Mouse (Mus musculus): ENCODE measurements at regions not wholly inside any gene's neighbourhood (a gene's known extent, or its start where the extent isn't known, plus 50 kb on each side); places are given as distances from the start of the nearest gene placed in this dataset.

DNA sequence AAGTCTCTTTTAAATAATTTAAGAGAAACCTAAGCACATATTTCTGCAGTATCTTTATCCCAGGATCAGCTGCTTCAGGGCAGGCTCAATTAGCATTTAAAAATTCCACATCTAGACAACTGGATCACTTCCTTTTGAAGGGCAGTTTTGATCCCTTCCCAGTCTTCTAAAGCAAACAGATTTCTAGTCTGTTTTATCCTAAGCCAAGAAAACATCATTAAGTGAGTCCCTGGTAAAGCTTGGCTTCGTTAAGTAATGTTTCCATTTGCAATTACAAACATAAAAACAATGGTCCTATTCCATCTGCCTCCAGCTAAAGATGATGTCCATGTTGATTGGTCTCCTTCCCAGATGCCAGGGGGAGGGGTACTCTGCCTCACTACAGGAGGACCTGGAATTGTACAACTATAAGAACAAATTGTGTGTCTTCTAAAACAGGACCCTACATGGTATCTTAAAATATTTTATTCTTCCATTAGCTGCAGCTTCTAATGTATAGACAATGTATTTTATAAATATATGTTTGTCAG is 779.8 kb upstream of the Tbl1xr1 start:
- Histone ChIP-seq H3K36me3 (no peaks in the 10 kb centered on the region), H3K27ac (no peak overlapping the region), H3K27me3 (replicated peaks) (no peaks in the 10 kb centered on the region), H3K4me1 (no peaks in the 10 kb centered on the region), H3K9me3 (no peaks in the 10 kb centered on the region), H3K4me2 (no peak overlapping the region), H3K9ac (no peak overlapping the region), H3K4me3 (replicated peaks) (no peak overlapping the region)
- WGBS: 44% methylated on average over 1 of the region's 1 CpGs
- ATAC-seq (ENCODE audit: insufficient read depth, low FRiP score, low read depth): no peak

- H3K36me3 ChIP-seq: no peaks in the 10 kb centered on the region
- 54% methylated on average over 4 of the region's 4 CpGs for WGBS
- H3K9me3 ChIP-seq: no peaks in the 10 kb centered on the region
- no peak overlapping the region for H3K4me2 ChIP-seq
- no peaks in the 10 kb centered on the region for H3K27me3 ChIP-seq (replicated peaks)
- no peaks in the 10 kb centered on the region for H3K4me1 ChIP-seq
- H3K27ac ChIP-seq: no peak overlapping the region
- no peak for ATAC-seq (ENCODE audit: insufficient read depth, low FRiP score, low read depth)
- no peak overlapping the region for H3K9ac ChIP-seq
- no peak overlapping the region for H3K4me3 ChIP-seq (replicated peaks)
These were observed 751.0 kb upstream of the Tbl1xr1 start for GRCm38 (mm10) chr3:21325329-21325896.

DNA sequence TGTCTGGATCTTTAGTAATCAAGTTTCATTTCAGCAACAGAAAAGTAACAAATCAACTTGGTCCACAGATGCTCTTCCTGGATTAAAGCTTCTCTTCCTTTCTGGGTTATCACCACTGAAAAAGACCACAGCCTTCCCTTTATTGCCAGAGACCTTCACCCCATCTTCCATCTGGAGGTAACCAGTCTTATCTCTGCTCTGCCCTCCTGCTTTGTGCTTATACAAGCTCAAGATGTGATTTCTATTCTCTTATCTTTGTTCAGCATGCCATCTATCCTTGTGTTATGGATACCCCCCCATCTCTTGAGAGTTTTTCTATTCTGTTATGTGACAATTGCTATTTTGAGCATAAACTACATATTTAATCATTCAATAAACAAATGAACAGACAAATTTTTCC is 734.5 kb upstream of the Tbl1xr1 start:
- Histone ChIP-seq H3K9me3 (no peaks in the 10 kb centered on the region), H3K4me1 (no peaks in the 10 kb centered on the region), H3K4me2 (no peak overlapping the region), H3K27me3 (replicated peaks) (no peaks in the 10 kb centered on the region), H3K4me3 (replicated peaks) (no peak overlapping the region), H3K9ac (no peak overlapping the region), H3K27ac (no peak overlapping the region), H3K36me3 (no peaks in the 10 kb centered on the region)
- ATAC-seq (ENCODE audit: insufficient read depth, low FRiP score, low read depth): no peak

DNA sequence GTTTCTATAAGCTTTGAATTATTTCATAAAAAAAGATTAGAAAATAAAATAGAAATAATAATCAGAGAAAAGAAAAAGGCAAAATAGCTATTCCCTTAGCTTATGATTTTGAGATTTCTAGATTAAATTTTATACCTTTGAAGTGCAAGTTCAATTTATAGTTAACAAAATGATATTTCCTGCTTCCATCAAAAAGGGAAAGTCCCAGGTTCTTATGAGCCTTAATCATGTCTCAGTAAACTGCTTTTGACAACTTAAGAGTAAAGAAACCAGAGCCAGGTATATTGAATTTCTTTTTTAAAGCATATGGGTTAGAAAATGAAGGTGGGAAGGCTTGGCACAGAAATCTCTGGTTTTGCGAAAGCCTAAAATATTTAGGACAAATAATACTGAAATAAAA is 733.4 kb upstream of the Tbl1xr1 start:
- no peaks in the 10 kb centered on the region for H3K9me3 ChIP-seq
- 85% methylated on average over 1 of the region's 1 CpGs for WGBS

DNA sequence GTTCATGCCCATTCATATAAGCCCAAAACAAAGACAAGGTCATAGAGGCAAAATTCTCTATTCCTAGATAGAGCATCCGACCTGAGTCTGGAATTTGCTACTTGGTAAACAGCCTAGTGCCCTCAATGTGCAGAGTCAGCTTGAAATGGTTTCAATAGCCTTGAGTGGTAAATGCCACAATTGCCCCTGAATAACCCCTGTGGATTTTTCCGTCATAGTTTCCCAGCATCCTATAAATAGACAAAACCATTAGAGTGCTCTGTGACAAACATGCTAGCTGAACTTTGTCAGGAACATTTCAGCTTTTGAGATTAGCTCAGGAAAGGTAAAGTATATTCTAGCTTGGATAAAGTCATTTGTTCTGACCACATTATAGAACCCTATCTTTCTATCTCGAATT is 727.0 kb upstream of the Tbl1xr1 start:
- H3K4me2 ChIP-seq: no peak overlapping the region
- no peaks in the 10 kb centered on the region for H3K36me3 ChIP-seq
- ATAC-seq (ENCODE audit: insufficient read depth, low FRiP score, low read depth): no peak
- H3K4me1 ChIP-seq: no peaks in the 10 kb centered on the region
- no peak overlapping the region for H3K4me3 ChIP-seq (replicated peaks)
- H3K9ac ChIP-seq: no peak overlapping the region
- 65% methylated on average over 3 of the region's 3 CpGs for WGBS
- H3K27me3 ChIP-seq (replicated peaks): no peaks in the 10 kb centered on the region
- H3K9me3 ChIP-seq: no peaks in the 10 kb centered on the region
- H3K27ac ChIP-seq: no peak overlapping the region

More for the DNA sequence above, 733.4 kb upstream of the Tbl1xr1 start:
- H3K4me1 ChIP-seq: no peaks in the 10 kb centered on the region
- no peaks in the 10 kb centered on the region for H3K27me3 ChIP-seq (replicated peaks)
- no peak overlapping the region for H3K4me2 ChIP-seq
- H3K27ac ChIP-seq: no peak overlapping the region
- H3K36me3 ChIP-seq: no peaks in the 10 kb centered on the region
- H3K9ac ChIP-seq: no peak overlapping the region
- H3K4me3 ChIP-seq (replicated peaks): no peak overlapping the region
- ATAC-seq (ENCODE audit: insufficient read depth, low FRiP score, low read depth): no peak

GRCm38 (mm10) chr3:21356150-21356549 is 720.3 kb upstream of the Tbl1xr1 start:
- no peaks in the 10 kb centered on the region for H3K4me1 ChIP-seq
- H3K4me2 ChIP-seq: no peak overlapping the region
- no peak for ATAC-seq (ENCODE audit: insufficient read depth, low FRiP score, low read depth)
- H3K4me3 ChIP-seq (replicated peaks): no peak overlapping the region
- H3K36me3 ChIP-seq: no peaks in the 10 kb centered on the region
- H3K9ac ChIP-seq: no peak overlapping the region
- no peaks in the 10 kb centered on the region for H3K27me3 ChIP-seq (replicated peaks)
- H3K27ac ChIP-seq: no peak overlapping the region
- 70% methylated on average over 3 of the region's 3 CpGs for WGBS
- no peaks in the 10 kb centered on the region for H3K9me3 ChIP-seq

DNA sequence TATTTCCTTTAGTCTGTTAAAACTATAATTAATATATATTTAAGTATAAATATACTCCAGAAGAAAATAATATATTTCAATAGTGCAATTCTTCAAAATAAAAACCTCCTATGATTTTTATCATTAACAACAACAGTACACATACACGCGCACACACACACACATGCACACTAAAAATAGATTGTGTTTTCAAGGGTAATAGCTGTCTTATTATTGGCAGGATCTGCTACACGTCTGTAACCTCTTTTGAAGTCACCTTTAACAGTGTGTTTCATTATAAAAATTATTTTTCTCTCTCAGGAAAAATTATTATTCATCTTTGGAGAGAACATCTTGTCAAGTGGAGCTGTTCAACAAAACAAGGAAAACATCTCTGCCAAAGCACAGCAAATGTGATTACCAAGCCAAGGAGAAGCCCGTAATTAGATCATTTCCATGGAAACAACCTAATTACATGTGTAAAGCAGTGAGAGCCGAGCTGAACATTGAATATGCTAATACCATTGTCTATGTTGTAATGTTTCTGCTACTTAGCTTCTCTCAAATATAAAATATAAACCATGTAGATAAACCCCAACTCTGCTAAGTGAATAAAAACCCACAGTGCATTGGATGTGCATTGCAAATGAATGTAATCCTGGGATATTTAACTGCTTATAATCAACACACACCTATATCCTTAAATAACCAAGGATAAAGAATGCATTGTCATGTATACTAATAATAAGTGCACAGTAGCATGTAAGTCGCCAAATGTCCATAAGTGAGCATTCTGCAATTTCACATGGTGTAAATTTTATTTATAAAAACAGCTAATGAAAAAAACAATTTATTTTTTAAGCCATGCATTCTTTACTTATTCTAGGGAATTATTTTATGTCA is 719.4 kb upstream of the Tbl1xr1 start:
- no peak for ATAC-seq (ENCODE audit: insufficient read depth, low FRiP score, low read depth)
- no peaks in the 10 kb centered on the region for H3K9me3 ChIP-seq
- no peak overlapping the region for H3K9ac ChIP-seq
- H3K36me3 ChIP-seq: no peaks in the 10 kb centered on the region
- H3K4me2 ChIP-seq: no peak overlapping the region
- WGBS: 75% methylated on average over 6 of the region's 6 CpGs
- H3K4me1 ChIP-seq: no peaks in the 10 kb centered on the region
- H3K27me3 ChIP-seq (replicated peaks): no peaks in the 10 kb centered on the region
- no peak overlapping the region for H3K27ac ChIP-seq
- H3K4me3 ChIP-seq (replicated peaks): no peak overlapping the region

- no peaks in the 10 kb centered on the region for H3K4me1 ChIP-seq
- no peak for ATAC-seq (ENCODE audit: insufficient read depth, low FRiP score, low read depth)
- no peak overlapping the region for H3K4me3 ChIP-seq (replicated peaks)
- H3K9me3 ChIP-seq: no peaks in the 10 kb centered on the region
- no peak overlapping the region for H3K9ac ChIP-seq
- H3K27ac ChIP-seq: no peak overlapping the region
- WGBS: 85% methylated on average over 6 of the region's 6 CpGs
- no peaks in the 10 kb centered on the region for H3K27me3 ChIP-seq (replicated peaks)
- no peak overlapping the region for H3K4me2 ChIP-seq
- H3K36me3 ChIP-seq: no peaks in the 10 kb centered on the region
These were observed 718.4 kb upstream of the Tbl1xr1 start for GRCm38 (mm10) chr3:21358068-21358467.

DNA sequence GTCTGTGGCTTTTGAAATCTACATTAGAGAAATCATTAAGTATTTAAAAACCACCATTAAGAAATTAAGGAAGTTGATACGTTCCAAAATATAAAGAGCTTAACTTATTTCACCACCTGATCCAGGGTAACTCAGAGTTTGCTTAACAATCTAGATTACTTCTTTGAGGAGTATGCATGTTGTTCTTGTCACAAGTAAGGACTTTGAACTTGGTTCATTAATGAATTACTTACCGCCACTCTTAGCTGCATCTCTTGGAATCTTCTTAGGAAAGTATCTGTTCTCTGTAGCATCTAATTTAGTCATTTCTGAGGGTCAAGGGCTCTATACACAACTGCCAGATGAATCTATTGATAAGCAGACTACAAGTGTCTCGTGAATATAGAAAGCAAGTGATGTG is 715.4 kb upstream of the Tbl1xr1 start:
- Histone ChIP-seq H3K4me2 (no peak overlapping the region), H3K9me3 (no peaks in the 10 kb centered on the region), H3K27ac (no peak overlapping the region), H3K9ac (no peak overlapping the region), H3K4me3 (replicated peaks) (no peak overlapping the region), H3K36me3 (no peaks in the 10 kb centered on the region), H3K4me1 (no peaks in the 10 kb centered on the region), H3K27me3 (replicated peaks) (no peaks in the 10 kb centered on the region)
- no peak for ATAC-seq (ENCODE audit: insufficient read depth, low FRiP score, low read depth)
- 82% methylated on average over 3 of the region's 3 CpGs for WGBS

- ATAC-seq (ENCODE audit: insufficient read depth, low FRiP score, low read depth): no peak
- no peak overlapping the region for H3K4me2 ChIP-seq
- no peaks in the 10 kb centered on the region for H3K27me3 ChIP-seq (replicated peaks)
- H3K36me3 ChIP-seq: no peaks in the 10 kb centered on the region
- 68% methylated on average over 2 of the region's 2 CpGs for WGBS
- no peak overlapping the region for H3K27ac ChIP-seq
- H3K9me3 ChIP-seq: no peaks in the 10 kb centered on the region
- H3K4me1 ChIP-seq: no peaks in the 10 kb centered on the region
- no peak overlapping the region for H3K4me3 ChIP-seq (replicated peaks)
- no peak overlapping the region for H3K9ac ChIP-seq
These were observed 696.6 kb upstream of the Tbl1xr1 start for GRCm38 (mm10) chr3:21379816-21380215.

- 76% methylated on average over 3 of the region's 3 CpGs for WGBS
- Histone ChIP-seq H3K9me3 (no peaks in the 10 kb centered on the region), H3K9ac (no peak overlapping the region), H3K4me3 (replicated peaks) (no peak overlapping the region), H3K27ac (no peak overlapping the region), H3K27me3 (replicated peaks) (no peaks in the 10 kb centered on the region), H3K4me2 (no peak overlapping the region), H3K36me3 (no peaks in the 10 kb centered on the region), H3K4me1 (no peaks in the 10 kb centered on the region)
- no peak for ATAC-seq (ENCODE audit: insufficient read depth, low FRiP score, low read depth)
These were observed 695.4 kb upstream of the Tbl1xr1 start for GRCm38 (mm10) chr3:21381072-21381471.

DNA sequence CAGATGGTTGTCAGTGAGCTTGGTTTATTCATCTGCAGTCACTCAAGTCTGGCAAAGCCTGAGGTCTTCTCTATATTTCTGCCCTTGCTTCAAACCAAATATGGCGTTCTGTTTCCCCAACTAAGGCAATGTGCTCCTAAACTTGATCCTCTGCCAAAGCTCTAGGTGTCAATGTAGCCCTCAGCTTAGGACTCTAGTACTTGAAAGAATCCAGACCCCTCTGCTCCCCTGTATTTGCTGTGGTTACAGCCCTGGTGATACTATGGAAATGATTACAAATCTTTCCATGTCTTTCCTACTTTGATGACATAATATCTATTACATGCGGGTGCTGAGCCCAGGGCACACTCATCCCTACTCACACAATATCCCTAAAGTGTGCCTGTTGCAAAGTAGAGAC is 672.9 kb upstream of the Tbl1xr1 start:
- 0 out of 2 replicates have a peak, but pooled peaks have one; percentile 35 for ATAC-seq (ENCODE audit: insufficient read depth, low FRiP score, low read depth)
- WGBS: 59% methylated on average over 2 of the region's 2 CpGs

More for the DNA sequence above, 672.9 kb upstream of the Tbl1xr1 start:
- no peaks in the 10 kb centered on the region for H3K36me3 ChIP-seq
- no peak overlapping the region for H3K4me3 ChIP-seq (replicated peaks)
- H3K9ac ChIP-seq: no peak overlapping the region
- H3K4me2 ChIP-seq: no peak overlapping the region
- H3K27me3 ChIP-seq (replicated peaks): no peaks in the 10 kb centered on the region
- H3K27ac ChIP-seq: 0 out of 2 replicates have a peak overlapping the region, but pooled peaks have one; percentile 54
- H3K4me1 ChIP-seq: no peaks in the 10 kb centered on the region
- no peaks in the 10 kb centered on the region for H3K9me3 ChIP-seq
